Mouse (Mus musculus): ENCODE results near the gene Slc27a2.

Slc27a2 gene

DNA sequence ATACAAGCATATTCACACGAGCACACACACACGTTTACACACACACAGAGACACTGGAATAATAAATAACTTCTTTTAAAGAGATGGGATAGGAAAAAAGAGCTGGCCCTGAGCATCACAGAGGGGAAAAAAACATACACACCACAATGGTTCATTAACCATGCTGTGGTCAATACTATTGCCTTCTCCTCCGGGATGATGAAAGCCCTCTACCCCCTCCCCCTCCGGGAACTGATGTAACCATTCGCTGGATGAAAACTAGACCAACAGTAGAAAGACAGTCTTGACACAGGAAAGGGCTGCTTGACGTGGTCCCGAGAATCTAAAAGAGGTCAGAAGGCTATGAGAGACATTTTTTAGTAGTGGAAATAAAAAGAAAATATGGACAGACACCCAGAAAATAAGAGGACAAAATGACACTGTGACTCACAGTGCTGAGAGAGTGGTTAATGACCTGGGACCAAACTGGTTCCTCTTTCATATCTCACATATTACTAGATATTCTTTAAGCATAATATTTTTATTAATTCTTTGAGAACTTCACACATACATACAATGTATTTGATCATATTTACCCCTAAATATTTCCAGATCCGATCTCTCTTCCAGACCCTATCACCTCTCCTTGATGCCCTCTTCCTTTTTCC is 840 bp upstream of the Slc27a2 start:
- intact Hi-C loops (cut with DNase I), result no loop called here

DNA sequence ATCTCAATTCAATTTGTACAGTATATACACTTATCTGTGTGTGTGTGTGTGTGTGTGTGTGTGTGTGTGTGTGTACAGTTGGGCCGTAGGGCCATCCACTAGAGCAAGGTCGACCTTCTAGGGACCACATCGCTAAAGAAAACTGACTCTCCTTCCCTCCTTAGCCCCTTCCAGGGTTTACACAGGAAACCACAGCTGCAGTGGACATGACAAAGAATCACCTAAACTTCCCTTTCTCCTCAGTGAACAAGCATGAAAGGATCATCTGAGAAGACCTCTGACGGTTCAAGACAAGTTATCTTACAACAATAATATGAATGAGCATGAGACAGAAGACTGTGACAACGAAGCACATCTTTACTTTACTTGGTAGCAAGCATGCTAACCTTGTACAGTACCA is 311 bp upstream of the Slc27a2 start:
- intact Hi-C loops (cut with DNase I), result no loop called here

DNA sequence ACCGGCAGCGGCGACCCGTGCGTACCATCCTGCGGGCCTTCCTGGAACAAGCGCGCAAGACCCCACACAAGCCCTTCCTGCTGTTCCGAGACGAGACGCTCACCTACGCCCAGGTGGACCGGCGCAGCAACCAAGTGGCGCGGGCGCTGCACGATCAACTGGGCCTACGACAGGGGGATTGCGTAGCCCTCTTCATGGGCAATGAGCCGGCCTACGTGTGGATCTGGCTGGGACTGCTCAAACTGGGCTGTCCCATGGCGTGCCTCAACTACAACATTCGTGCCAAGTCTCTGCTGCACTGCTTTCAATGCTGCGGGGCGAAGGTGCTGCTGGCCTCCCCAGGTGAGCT is 1.1 kb downstream of the Slc27a2 start:
- intact Hi-C loops (cut with DNase I), result no loop called here

DNA sequence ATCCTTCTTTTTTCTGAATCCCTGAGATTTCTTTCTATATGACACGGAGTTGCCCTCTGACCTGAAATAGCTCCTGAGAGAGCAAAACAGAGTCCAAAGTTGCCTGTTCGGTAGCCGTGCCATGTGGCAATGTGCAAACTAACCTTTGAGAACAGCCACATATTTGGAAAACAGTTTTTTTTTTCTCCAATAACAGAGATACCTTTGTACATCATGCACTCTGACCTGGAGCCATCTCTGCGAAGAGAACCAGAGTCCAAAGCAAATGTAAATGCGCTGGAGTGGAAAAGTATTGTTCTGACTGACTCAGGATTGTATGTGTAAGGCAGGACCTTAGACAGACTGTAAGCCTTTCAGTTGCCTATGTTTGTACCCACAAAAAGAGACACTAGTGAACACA is 3.3 kb downstream of the Slc27a2 start:
- intact Hi-C loops (cut with DNase I), result no loop called here

DNA sequence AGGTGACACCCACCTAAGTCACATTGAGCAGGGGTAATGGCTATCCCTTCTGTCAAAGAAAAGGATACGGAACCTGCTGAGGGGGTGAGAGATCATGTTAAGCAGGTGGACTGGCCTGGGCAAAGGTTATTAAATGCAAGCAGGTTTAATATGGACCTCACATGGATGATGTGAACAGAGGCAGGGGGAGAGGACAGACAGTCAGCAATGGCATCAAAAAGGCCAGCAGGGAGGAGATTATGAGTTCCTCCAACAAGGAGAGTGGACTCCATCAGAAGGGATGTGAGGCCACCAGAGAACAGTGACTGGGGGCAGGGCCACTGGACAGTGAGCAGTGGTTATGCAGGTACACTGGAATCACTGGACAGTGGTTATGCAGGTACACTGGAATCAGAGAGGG is 7.9 kb downstream of the Slc27a2 start:
- intact Hi-C loops (cut with DNase I), result no loop called here

DNA sequence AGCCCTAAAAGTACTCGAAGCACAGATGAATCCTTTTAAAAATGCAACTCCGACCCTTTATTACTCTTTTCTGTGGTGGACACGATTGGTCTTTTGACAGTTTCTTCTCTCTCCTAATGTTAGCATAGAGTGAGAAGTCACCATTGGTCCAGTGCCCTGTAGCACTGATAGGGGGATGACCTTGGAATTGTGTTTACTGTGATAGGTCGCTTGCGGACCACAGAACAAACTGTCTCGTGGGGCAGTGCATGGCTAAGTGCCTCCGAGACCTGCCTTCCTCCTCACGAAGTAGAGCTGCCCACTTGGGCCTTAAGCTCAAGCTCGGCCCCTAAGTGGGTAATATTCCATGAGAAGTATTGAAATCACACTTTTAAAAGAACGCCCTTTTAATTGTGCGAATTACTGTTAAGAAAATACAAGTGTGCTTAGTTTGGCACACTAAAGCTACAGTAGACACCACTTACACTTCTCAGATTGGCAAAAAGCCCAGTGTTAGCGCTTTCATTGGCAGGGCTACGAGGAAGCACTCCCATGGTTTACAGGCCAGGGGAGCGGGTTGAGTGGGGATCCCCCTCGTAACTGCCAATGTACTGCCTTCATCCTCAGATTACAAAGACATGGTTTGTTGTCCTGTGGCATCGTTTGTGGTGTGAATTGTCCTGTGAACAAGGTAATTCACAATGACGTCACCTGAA is 11.4 kb downstream of the Slc27a2 start:
- intact Hi-C loops (cut with DNase I), result no loop called here

DNA sequence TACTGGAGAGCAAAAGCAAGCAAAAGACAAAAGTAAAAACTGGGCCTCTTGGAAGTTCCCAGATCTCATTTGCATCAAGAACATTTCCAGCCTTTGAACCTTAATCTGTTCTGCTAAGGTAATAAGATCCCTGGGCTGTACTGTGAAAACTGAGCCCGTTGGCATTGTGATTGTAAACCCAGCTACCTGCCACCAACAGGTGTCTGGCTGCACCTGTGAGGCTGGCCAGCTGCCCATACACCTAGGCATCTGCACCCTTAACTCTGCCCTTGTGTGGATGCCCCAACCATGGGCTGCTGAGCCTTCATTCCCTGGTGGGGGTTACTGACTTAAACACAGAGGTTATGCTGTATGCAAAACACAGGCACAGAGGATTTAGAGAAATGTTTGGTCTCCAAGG is 20.0 kb downstream of the Slc27a2 start:
- intact Hi-C loops (cut with DNase I), result no loop called here

DNA sequence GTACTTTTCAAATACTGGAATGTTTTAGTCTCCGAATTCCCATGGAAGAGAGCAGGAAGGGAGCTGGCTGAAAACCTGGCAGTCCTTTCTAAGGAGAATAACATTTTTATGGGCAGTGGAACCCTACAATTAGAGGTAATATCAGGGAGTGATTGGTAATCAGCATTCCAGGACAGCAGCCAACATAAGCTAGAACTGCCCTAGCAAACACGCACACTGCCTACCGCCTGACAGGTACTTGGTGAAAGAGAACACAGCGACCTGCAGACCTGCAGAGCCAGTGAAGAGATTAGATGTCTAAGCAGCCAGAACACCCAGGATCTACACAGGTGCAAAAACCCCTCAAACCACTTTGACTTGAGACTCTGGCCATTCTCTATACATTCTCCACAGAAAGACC is 20.5 kb downstream of the Slc27a2 start:
- intact Hi-C loops (cut with DNase I), result no loop called here

DNA sequence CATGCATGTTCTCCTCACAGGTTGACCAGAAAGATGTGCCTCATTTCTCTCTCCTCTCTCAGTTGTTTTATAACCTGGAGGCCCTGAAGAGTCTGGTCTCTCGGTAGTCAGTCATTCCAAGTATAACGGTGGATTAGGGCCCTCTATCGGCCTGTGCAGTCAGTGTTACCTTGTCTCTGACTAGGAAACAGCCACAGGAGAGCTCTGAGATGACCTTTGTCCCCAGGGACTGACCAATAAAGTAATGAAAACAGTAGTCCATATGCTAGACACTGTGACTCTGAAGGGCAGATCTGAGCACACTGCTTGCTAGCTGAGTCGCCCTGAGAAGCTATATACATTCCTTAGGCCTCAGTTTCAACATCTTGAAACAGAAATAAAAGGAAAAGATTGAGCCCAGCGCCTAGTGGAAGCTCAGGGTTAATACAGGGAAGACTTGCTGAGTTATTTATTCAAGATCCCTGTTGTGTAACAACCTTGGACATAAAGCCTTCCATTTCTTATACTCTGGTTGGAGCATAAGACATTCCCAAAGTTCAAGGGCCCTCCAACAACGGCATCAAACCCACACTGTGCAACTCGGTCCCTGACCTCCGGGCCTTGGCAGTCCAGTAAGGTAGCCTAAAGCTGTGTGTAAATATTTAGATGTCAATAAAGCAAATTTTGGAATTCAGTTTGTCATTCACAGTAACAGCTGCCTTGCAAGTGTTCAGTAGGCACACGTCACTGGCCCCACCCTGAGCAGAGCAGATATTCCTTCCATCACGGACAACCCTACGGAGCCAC is 23.4 kb downstream of the Slc27a2 start:
- intact Hi-C loops (cut with DNase I), result no loop called here

DNA sequence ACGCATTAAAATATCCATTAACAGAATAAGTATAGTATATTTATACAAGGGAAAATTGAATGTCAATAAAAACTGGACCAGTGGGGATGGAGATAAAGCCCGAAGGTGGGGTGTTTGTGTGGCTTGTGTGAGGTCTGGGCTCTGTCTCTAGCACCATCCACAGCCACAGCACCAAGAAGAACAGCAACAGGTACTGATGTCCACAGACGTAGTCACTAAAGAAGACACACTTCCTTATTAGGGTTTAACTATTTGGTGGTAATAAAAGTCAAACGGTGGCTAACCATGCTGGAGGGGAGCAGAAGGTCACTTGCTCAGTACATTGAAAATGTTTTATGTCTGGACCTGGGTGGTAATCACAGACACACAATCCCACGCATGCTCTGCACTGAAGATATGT is 25.2 kb downstream of the Slc27a2 start:
- intact Hi-C loops (cut with DNase I), result no loop called here

DNA sequence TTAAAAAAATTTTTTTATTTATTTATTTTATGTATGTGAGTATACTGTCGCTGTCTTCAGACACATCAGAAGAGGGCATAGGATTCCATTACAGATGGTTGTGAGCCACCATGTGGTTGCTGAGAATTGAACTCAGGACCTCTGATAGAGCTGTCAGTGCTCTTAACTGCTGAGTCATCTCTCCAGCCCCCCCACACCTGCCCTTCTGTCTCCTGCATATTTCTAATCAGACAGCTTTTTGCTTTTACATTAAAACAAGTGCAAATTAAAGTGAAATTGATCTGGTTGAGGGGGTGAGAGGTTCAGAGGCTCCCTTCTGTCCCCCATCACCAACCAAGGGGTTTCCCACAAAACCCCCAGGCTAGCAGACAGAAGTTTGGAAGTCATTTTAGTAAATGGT is 27.1 kb downstream of the Slc27a2 start:
- intact Hi-C loops (cut with DNase I), result no loop called here

DNA sequence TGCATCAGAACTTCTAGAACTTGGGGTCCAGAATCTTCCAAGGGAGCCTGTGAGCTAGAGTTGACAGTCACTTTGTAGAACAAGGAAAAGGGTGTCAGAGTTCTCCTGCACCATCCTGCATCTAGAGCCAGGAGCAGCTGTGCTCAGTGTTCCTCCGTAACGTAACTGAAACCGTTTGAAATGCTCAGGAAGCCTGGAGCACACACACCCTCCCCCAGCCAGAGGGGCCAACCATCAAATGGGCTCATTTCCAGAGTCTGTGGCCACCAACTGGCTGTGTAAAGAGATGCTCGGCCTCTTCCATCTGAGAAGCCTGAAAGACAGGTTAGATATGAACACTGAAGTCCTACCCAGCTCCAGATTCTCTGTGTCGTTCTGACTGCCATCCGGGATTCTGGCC is 31.8 kb downstream of the Slc27a2 start:
- intact Hi-C loops (cut with DNase I), result no loop called here

DNA sequence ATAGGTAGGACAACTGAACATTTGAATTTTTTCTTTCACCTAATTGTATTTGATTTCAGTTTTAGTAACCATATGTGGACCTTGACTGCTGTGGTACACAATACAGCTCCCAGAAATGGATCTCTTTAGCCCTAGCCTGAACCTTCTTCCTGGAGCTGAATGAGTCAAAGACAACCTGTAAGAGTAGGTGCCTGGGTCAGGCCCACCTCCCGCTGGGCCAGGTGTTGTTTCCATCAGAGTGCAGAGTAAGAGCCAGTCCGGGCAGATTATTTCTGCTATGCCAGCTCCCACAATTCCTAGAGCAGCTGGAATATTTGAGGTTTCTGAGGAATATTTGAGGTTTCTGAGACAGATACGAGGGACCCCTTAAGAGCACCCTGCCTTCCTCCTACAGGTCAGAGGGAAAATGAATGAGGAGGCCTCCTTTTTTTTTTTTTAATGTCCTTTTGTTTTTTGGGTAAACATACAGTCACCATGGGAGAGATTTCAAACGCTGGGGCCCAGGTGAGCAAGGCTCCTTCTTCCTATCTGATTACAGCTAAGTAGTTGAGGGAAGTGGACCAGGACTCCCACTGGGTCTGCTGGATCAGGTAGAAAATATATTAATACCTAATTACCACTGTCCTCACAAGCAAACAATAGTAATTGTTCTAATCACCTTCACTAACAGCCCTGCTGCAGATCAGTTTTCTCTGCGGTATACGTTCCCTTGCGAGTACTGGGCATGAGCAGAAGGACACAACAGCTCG is 32.6 kb downstream of the Slc27a2 start:
- intact Hi-C loops (cut with DNase I), result no loop called here

DNA sequence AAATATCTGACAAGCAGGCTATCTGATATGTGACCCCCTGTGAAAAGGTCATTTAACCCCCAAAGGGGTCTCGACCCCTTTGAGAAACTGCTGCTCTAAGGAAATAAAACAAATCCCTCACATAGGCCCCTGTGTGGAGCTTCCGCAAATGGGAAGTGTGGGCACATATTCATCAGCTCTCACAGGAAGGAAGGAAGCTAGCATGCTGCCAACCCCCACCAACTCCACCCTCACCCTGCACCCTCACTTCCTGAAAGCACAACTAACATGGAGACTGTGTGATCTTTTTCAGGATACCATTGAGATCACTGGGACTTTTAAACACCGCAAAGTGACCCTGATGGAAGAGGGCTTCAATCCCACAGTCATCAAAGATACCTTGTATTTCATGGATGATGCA is 35.3 kb downstream of the Slc27a2 start:
- intact Hi-C loops (cut with DNase I), result no loop called here

DNA sequence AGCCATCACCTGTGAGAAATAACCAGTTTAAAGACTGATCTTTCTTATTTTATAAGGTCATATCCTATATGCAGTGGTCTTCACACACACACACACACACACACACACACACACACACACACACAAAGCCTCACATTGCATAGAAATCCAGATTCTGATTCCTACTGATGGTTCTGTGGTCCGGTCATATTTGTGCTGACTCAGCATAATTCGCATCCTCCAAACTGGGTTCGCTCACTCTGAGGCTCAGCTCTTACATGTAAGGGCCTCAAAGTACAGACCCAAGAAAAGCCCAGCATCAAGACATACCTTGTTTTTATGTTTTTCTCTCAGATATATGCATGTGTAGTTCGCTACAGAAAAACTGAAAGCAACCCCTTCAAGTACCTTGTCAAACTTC is 39.1 kb downstream of the Slc27a2 start:
- intact Hi-C loops (cut with DNase I), result loop anchor here (10.0 kb wide), 1 partner anchor 413 kb away; the partner anchor contains the start of gene Ap4e1

DNA sequence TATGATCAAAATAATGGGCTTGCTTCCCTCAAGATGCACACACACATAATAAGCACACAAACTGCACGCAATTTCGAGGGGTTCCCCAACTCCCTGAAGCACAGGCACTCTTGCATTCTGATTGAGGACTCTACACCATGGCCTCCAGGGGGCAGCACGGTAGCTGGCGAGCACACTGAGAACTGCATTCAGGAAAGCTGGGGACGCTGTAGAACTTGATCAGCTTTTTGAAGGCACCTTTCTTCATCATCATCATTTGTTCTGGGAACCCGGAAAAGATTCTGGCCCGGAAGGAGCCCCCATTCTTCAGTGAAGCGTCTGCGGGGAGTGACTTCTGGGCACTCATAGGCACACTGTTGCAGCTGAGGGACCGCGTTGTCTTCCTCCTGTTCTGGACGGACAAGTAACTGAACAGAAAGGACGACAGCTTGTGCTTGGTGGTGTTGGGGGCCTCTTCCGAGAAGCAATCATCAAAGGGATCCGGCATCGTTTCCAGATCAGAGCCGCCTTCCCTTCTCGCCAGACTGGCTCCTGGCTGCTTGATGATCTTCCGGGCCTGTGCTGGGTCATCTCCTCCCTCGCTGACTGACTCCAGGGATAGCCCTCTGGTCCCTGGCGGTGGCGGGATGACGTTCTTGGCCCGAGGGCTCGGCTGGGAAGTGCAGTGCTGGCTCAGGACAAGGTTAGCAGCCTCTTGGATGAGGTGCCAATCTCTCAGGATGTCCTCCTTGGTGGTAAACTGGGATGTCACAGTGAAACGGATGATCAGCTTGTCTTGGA is 41.8 kb downstream of the Slc27a2 start:
- intact Hi-C loops (cut with DNase I), result loop anchor here (10.0 kb wide), 1 partner anchor 411 kb away; the partner anchor contains the start of gene Ap4e1

DNA sequence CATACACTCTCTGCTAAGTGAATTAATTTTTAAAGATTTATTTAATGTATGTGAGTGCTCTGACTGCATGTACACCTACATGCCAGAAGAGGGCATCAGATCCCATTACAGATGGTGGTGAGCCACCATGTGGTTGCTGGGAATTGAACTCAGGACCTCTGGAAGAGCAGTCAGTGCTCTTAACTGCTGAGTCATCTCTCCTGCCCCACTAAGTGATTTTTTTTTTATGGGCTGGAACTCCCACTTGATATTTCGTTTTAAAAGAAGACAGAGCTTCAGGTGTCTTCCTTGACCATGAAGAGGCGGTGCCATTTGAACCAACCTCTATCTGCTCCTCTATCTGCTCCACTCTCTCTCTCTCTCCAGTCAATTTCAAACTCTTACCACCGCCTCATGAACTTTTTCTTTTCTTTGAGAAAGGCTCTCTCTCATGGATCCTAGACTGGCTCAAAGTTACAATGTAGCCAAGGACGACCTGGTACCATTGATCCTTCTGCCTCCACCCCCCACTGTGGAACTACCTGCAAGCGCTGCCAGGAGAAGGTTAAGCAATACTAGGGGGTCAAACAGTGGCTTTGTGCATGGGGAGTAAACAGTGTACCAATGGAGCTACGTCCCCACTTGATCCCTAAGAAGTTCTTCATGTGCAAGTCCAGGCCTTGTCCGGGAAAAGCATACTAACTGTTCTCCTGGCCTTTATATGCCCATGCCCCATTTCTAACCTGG is 44.3 kb downstream of the Slc27a2 start:
- intact Hi-C loops (cut with DNase I), result loop anchor here (10.0 kb wide), 1 partner anchor 408 kb away; the partner anchor contains the start of gene Ap4e1

DNA sequence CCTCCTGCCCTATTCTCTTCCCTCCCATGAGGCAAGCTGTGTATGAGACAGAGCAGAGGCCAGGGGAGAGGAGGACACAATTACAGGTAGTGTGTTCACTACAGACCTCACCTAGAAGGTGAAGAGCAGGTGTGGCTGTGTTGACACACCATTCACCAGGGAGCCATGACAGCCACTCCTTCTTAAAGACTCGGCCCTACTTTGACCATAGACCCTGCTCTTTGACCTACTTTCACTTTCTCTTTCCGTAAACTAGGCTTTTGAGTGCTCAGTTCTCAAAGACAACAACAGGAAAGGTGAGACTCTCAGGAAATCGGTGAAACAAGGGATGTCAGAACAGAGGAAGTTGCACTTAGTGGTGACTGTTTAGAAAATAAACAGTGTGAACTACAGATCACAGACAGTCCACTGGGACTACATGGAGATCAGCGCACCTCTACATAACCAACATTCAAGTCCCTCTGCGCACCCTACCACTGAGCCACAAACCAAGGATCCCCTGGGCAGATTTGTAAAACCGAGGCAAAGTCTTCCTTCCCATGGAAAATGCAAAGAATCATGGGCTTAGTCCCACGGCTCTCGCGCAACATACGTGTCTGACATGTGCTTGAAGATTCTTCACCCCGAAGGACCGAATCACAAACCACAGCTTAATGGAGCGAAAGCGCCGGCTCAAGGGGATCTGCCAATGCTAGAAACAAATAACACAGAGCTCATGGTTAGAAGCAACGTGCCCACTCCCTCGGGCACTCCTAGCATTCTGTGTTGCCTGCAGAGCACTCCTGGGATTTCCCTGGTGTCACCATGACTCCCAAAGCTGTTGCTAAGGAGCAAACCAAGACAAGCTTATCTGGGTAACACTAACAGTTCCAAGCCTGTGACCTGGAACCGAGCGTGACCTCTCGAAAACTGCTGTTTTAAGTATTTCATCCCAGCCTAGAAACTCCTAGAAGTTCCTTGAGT is 45.4 kb downstream of the Slc27a2 start:
- intact Hi-C loops (cut with DNase I), result loop anchor here (2.0 to 10.0 kb wide), 2 partner anchors 185 to 407 kb away; partner anchors contain the start of genes Ap4e1 and Usp50

DNA sequence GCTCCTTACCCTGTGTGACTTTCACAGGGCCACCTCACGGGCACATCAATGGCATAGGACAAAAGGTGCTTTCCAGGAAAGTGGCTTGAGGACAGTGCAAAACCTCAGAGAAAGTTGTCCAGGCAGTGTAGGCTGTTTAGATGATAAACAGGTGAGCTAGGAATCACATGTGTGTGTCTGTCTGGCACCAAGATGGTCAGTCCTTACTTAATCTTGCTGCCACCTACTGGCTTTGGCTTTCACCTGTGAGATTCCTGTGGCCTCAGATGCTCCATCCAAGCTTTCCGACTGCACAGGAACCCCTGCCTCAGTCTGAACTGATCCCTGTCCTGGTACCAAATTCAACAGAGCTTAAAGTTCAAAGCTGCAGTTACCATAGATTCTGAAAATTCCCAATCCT is 46.2 kb downstream of the Slc27a2 start:
- intact Hi-C loops (cut with DNase I), result loop anchor here (2.0 to 10.0 kb wide), 2 partner anchors 184 to 406 kb away; partner anchors contain the start of genes Ap4e1 and Usp50

Measured in adrenal gland (tissue).